Mouse (Mus musculus) right cerebral cortex, adult 18-20 months (tissue): ENCODE results near the gene Gsta3.

ENCODE experiments used
- DNase-seq: peaks from one replicate; pipeline ENCODE4 v3.0.0; 2022; ENCODE audit warnings: mixed read lengths

Gsta3 gene

DNA sequence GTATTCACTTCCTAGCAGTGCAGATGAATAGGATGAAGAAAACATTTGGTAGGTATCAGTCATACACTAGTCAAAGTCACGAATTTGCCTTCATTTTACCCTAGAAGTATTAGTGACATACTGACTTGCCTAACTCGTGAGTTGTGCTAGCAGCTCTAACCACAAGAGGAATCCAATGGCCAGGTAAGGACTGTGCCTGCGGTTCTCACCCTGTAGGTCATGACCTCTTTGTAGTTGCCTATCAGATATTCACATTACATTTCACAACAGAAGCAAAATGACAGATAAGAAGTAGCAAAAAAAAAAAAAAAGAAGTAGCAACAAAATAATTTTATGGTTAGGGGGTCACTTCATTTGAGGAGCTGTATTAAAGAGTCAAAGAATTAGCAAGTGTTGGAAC, 63.8 kb downstream of the Gsta3 start:
- DNase-seq, result no peak

GRCm38 (mm10) chr1:21304646-21305045, 64.3 kb downstream of the Gsta3 start:
- no peak for DNase-seq

- no peak for DNase-seq
These were observed 65.1 kb downstream of the Gsta3 start for GRCm38 (mm10) chr1:21305443-21305842.

DNA sequence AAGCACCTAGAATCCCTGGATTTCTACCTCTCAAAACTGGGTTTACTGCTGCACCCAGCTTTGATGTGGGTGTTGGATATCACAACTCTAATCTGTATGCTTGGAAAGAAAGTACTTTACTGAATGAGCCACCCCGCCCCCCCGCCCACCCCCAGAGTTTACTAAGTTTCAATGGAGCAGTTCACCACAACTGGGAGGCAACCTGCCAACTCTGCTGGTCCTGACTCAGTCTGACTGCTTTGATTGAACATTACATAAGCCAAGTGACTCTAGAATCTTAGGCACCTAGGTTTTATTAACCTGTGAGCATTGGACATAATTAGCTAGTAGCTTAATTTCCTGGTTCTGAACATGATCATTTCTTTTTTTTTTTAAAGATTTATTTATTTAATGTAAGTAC, 73.9 kb downstream of the Gsta3 start:
- DNase-seq, result no peak
